Mouse (Mus musculus): Measurements from ENCODE around the gene Tbc1d23. TPM values are rescaled to one million over a fixed set of nuclear protein-coding genes. Genes with fewer than 3 reads are reported as not detected.

Gene Tbc1d23
- 15.5 and 22.6 TPM in 2 replicates for polyA plus RNA-seq (2016; fragmentation: Nextera tagmentation; extraction: Ambion mirVana)

DNA sequence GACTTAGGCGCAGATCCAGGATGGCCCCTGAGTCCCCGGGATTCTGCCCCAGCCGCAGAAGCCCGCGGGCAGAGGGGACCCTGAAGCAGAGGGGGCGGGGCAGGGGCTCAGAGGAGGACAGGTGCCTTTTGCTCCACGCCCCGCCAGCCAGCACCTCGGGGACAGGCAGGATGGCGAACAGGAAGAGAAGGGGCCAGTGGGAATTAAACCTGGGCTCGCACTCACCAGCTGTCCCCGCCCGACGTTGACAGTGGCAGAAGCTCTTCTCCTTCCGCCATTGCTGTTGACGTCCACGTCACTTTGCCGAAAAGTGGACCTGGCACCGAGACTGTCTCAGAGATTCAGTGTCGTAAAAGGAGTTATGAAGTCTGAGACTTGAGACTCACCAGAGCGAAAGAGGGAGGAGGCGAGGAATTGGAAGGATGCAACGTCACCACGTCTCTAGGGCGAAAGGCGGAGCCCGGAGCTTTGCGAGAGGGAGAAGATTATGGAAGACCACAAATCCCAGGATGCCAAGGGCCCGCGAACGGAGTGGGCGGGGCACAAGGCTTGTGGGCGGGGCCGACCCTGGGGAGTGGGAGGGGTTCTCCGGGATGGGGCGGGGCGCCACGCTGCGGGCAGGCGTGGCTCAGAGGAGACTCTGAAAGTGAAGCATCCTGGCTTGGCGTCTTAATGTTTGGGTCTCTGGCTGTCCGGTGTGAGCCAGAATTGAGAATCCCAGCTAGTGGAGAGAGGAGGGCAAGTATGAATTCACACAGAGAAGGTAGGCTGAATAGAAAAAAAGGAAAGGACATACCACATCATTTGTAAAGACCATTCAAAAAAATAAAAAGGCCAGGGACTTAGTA is at the start of gene Tbc1d23:
Gene Tbc1d23, minus strand, starts transcription at position 416 of the 848 bp plus-strand sequence.
- H3K4me1 ChIP-seq = peaks cover 12% of the 10 kb centered on the region
- no peaks in the 10 kb centered on the region for H3K27me3 ChIP-seq (ENCODE audit: low read depth, poor library complexity, severe bottlenecking)
- DNase-seq (ENCODE audit: low spot score) = peak; percentile 98
- H3K36me3 ChIP-seq = no peaks in the 10 kb centered on the region
- WGBS = under 1% methylated on average over 42 of the region's 42 CpGs
- no peaks in the 10 kb centered on the region for H3K9me3 ChIP-seq (replicated peaks)
- H3K27ac ChIP-seq (replicated peaks) = peak within 1 kb of the TSS; percentile 85
- peak within 1 kb of the TSS; percentile 90 for H3K4me3 ChIP-seq

DNA sequence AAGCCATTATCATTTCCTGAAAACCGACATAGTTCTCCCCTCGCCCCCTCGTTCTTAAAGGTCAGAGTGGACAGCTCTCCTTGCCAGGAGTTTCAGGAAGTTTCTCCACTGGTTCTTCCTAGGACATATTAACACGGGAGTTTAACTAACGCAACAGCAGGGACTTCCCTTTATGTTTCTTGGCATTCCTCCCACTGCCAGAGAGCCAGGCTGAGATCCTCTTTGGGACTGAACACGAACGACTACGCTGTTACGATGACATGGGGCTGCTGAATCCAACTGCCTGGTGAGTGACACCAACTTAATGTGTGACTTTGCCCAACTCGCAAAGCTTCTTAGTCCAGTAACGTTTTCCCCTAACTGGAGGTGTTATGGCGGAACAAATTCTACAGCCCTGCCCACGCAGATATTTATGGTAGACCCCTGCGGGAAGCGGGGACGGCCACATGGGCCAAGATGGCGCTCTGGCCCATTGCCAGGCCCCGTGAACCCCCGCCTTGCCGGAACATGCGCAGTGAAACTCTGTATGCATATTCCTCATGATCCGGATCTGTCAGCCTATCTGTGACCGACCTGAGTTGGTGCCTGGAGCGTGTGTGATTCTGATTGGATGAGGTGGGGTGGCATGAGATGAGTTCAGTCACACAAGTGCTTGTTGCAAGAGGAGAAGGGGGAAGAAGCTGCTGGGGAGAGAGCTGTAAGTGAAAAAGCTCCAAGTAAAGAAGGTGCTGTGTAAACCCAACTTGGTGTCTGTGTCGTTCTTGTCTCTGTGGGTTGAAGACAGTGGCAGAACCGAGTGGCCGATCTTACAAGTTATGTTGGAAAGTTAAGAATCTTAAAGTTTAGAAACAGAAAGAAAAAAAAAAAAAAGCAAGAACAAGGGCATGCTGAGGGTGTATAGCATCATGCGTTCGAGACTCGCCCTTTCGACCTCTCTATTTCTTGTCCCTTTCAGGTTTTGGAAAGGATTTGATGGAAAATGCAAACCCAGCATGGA is 49.2 kb upstream of the Tbc1d23 start:
- DNase-seq (ENCODE audit: low spot score) = no peak
- 92% methylated on average over 31 of the region's 31 CpGs for WGBS
- H3K36me3 ChIP-seq = no peaks in the 10 kb centered on the region
- H3K9me3 ChIP-seq (replicated peaks) = no peaks in the 10 kb centered on the region
- H3K4me1 ChIP-seq = no peaks in the 10 kb centered on the region
- no peak overlapping the region for H3K4me3 ChIP-seq
- no peak overlapping the region for H3K27ac ChIP-seq (replicated peaks)
- no peaks in the 10 kb centered on the region for H3K27me3 ChIP-seq (ENCODE audit: low read depth, poor library complexity, severe bottlenecking)

DNA sequence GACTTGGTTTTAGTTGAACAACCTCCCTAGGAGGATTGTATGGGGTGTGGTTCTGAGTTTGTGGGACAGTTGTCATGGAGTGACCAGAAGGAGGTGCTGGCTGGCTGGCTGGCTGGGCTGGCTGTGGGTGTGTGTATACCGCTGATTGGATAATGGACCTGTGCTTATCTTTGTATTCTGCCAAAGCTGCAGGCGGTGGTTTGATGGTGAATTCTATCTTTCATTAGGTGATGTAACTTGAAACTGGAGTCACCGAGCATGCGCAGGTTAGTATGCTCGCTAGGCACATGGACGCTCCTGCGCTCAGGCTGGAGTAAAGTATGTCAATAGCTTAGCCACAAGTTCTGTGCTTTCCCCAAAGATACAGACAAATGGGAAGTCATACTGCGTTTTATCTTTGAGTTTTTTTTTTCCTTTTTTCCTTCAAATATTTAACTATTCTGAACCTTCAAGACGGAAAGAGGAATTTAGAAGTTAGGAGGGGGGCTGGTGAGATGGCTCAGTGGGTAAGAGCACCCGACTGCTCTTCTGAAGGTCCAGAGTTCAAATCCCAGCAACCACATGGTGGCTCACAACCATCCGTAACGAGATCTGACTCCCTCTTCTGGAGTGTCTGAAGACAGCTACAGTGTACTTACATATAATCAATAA is 47.8 kb upstream of the Tbc1d23 start:
- no peak overlapping the region for H3K4me3 ChIP-seq
- H3K27me3 ChIP-seq (ENCODE audit: low read depth, poor library complexity, severe bottlenecking) = no peaks in the 10 kb centered on the region
- 90% methylated on average over 12 of the region's 12 CpGs for WGBS

DNA sequence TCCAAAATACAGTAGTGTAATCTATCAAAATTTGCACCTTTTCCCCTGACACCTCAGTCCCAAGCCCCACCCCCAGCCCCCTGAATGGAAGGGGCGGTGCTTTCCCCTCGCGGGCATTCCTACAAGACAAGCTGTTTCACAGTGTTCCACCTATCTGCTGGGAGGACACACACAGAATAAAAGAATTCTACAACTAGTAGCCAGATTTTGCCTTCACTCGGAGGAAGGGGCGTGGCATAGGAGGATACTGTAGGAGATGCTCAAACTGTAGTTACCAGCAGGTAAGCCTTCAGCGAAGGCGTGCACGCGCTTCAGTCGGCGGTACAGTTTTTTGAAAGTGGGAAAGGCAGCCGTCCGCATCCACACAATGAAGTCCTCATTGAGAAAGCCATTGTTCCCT is 38.4 kb upstream of the Tbc1d23 start:
- Histone ChIP-seq H3K27ac (replicated peaks) (no peak overlapping the region), H3K36me3 (no peaks in the 10 kb centered on the region), H3K9me3 (replicated peaks) (no peaks in the 10 kb centered on the region), H3K27me3 (ENCODE audit: low read depth, poor library complexity, severe bottlenecking) (no peaks in the 10 kb centered on the region), H3K4me1 (peaks cover 7% of the 10 kb centered on the region; the same call in 1 of the 2 replicates), H3K4me3 (no peak overlapping the region)
- no peak for DNase-seq (ENCODE audit: low spot score)
- WGBS = 95% methylated on average over 13 of the region's 13 CpGs

More for the DNA sequence above, 47.8 kb upstream of the Tbc1d23 start:
- Histone ChIP-seq H3K4me1 (no peaks in the 10 kb centered on the region), H3K27ac (replicated peaks) (no peak overlapping the region), H3K36me3 (no peaks in the 10 kb centered on the region), H3K9me3 (replicated peaks) (no peaks in the 10 kb centered on the region)
- DNase-seq (ENCODE audit: low spot score) = no peak

DNA sequence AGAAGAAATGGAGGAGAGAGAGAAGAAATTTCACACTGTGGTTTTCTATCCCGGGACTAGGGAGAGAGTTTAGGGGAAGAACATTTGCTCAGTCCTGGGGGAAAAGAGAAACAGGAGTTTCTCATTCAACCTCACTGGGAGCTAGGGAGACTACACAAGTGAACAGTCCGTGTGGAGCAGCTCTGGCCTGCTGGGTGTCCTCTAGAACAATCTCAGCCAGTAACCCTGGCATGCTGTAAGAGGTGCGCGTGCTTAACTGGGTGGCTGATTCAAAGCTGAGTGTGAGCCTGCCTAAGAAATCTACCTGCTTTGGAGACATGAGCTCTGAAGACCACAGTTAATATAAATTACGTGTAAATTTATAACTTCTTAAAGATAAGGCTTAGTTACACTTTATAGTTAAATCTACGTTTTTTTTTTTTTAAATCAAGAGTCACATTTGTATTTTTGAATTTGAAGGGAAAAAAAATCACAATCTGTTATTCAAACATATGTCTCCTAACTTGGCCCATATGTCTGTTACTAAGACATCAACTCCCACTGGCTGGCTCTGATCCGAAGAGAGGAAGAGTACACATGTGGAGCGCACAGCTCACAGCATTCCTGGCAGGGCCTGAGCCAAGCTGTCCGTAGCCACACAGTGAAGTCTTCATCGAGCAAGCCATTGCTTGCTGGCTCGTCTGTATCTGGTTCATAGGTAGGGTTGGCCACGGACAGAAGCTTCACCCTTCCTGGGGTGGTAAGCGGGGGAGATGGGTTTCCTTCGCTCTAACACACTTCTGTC is 36.9 kb upstream of the Tbc1d23 start:
- H3K36me3 ChIP-seq = no peaks in the 10 kb centered on the region
- no peaks in the 10 kb centered on the region for H3K27me3 ChIP-seq (ENCODE audit: low read depth, poor library complexity, severe bottlenecking)
- 92% methylated on average over 14 of the region's 14 CpGs for WGBS
- DNase-seq (ENCODE audit: low spot score) = no peak
- peaks cover 7% of the 10 kb centered on the region; the same call in 1 of the 2 replicates for H3K4me1 ChIP-seq
- H3K27ac ChIP-seq (replicated peaks) = no peak overlapping the region
- H3K4me3 ChIP-seq = no peak overlapping the region
- H3K9me3 ChIP-seq (replicated peaks) = no peaks in the 10 kb centered on the region

DNA sequence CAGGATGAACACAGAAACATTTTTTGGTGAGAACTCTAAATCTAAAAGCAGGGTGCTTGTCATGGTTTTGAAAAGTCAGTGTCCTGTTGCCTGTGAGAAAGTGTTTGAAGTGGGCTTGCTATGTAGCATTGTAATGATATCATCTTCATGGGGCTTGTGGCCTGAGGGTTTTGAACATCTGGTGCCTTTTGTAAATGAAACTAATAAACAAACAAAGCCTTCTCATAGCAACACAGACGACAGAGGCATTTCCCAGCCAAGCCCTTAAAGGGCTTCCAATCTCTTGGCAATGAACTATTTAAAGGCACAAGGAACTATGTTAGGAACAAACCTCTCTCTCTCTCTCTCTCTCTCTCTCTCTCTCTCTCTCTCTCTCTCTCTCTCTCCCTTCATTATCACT is 35.8 kb upstream of the Tbc1d23 start:
- no peak for DNase-seq (ENCODE audit: low spot score)
- Histone ChIP-seq H3K4me1 (peaks cover 7% of the 10 kb centered on the region; the same call in 1 of the 2 replicates), H3K27ac (replicated peaks) (no peak overlapping the region), H3K9me3 (replicated peaks) (no peaks in the 10 kb centered on the region), H3K36me3 (no peaks in the 10 kb centered on the region), H3K27me3 (ENCODE audit: low read depth, poor library complexity, severe bottlenecking) (no peaks in the 10 kb centered on the region), H3K4me3 (no peak overlapping the region)
- WGBS = 27% methylated on average over 1 of the region's 1 CpGs

DNA sequence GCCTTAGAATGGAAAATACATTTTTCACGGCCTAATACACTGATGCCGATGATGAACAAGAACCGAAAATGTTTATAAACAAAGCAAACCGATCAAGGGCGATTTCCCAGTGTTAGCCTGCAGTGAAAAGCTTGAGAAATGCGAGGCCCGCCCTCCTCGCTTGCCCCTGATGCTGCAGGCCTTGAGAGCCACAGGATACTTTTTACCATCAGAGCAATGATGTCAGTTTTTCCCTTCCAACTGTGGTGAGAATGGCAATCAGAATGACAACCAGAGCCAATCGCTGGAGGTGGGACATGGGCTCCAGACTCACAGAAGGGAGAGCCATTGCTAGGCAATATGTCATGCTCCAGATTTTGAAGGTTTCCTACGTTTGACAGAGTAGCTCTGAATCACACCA is 28.8 kb upstream of the Tbc1d23 start:
- Histone ChIP-seq H3K4me3 (no peak overlapping the region), H3K36me3 (no peaks in the 10 kb centered on the region), H3K27me3 (ENCODE audit: low read depth, poor library complexity, severe bottlenecking) (no peaks in the 10 kb centered on the region), H3K27ac (replicated peaks) (no peak overlapping the region), H3K4me1 (no peaks in the 10 kb centered on the region), H3K9me3 (replicated peaks) (no peaks in the 10 kb centered on the region)
- WGBS = 89% methylated on average over 10 of the region's 10 CpGs
- no peak for DNase-seq (ENCODE audit: low spot score)

DNA sequence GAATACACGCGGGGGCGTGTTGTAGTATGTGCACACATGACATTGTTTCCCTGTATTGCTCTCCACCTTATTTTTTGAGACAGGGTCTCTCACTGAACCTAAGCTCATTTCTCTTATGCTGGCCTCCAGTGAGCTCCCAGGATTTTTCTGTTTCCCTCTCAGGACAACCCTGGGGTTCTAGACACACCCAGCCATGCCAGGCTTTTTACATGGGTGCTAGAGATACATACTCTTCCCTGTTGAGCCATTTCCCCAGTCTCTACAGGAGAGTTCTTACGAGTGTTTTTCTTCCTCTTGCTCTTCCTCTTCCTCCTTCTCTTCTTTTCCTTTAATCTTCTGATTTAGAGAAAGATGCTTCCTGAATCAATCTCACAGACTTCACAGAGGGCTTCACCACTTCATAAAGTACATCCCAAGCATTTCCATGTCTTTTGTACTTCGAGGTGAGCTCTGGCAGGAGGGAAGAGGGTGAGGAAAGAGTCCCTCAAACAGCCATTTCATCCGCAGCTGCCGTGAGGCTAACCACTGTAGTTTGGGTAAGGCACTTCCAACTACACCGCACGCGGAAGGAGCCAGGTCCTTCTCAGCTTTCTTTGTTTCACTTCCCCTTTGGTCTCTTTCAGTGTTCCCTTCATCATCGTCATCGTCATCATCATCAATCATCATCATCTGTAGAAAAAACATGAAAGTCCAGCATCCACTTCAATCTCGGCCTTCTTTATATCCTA is 28.2 kb upstream of the Tbc1d23 start:
- H3K27ac ChIP-seq (replicated peaks) = no peak overlapping the region
- no peaks in the 10 kb centered on the region for H3K4me1 ChIP-seq
- no peaks in the 10 kb centered on the region for H3K36me3 ChIP-seq
- H3K27me3 ChIP-seq (ENCODE audit: low read depth, poor library complexity, severe bottlenecking) = no peaks in the 10 kb centered on the region
- no peaks in the 10 kb centered on the region for H3K9me3 ChIP-seq (replicated peaks)
- WGBS = 89% methylated on average over 13 of the region's 13 CpGs
- no peak for DNase-seq (ENCODE audit: low spot score)
- no peak overlapping the region for H3K4me3 ChIP-seq

DNA sequence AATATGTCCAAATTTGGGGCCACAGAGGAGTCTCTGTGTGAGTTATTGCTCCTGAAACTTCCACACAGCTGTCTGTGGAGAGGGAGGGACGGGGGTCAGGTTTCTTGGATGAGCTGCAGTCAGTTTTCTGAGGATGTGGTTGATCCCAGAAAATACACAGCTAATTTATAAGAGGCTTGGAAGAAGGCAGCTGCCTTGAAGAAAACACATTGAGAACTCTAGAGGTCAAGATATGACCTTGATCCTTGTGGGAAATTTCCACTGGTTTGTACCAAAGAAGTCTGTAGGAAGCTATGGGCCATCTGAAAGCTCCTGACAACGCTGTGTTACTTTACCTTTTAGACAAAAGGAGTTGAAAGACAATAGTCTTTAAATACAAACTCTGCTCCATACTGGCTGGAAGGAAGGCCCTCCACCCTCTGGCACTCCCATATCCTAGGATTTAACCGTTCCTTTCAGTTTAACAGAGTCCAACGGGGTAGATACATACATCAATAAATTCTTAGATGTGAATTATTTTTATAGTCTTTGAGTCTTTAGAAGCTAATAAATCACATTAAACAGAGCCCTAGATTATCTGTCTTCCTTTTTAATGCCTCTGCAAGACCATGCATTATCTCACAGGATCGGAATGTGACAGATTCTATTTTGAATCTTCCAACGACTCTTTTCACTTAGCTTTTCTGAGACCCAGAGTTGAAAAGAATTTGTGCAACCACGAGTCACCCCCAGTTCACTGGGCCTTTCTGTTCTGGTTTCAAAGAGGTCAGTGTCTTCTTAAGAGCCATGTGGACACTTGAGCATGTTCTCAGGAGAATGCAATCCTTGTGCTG is 20.5 kb upstream of the Tbc1d23 start:
- H3K4me1 ChIP-seq = peaks cover 9% of the 10 kb centered on the region
- H3K4me3 ChIP-seq = no peak overlapping the region
- WGBS = 60% methylated on average over 7 of the region's 7 CpGs
- DNase-seq (ENCODE audit: low spot score) = no peak
- H3K27ac ChIP-seq (replicated peaks) = peak overlapping the region; percentile 42; the same call in 1 of the 2 replicates
- no peaks in the 10 kb centered on the region for H3K9me3 ChIP-seq (replicated peaks)
- no peaks in the 10 kb centered on the region for H3K27me3 ChIP-seq (ENCODE audit: low read depth, poor library complexity, severe bottlenecking)
- no peaks in the 10 kb centered on the region for H3K36me3 ChIP-seq

DNA sequence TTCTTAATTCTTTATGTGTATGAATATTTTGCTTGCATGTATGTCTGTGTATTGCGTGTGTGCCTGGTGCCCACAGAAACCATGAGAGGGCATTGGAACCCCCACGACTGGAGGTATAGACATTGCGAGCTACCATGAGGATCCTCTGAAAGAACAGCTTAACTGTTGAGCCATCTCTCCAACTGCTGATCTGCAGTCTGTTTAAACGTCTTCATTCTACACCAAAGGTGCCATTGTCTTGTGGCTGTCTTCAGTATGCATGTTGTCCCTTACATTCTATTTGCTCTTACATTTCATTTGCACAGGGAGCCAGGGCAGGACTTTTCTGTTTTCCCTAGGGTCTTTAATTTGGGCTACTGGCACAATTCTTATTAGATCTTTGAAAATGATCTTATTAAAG is 19.7 kb upstream of the Tbc1d23 start:
- no peak overlapping the region for H3K27ac ChIP-seq (replicated peaks)
- no peaks in the 10 kb centered on the region for H3K9me3 ChIP-seq (replicated peaks)
- H3K4me3 ChIP-seq = no peak overlapping the region
- H3K27me3 ChIP-seq (ENCODE audit: low read depth, poor library complexity, severe bottlenecking) = no peaks in the 10 kb centered on the region
- 90% methylated on average over 4 of the region's 4 CpGs for WGBS
- H3K36me3 ChIP-seq = no peaks in the 10 kb centered on the region
- H3K4me1 ChIP-seq = peaks cover 9% of the 10 kb centered on the region
- DNase-seq (ENCODE audit: low spot score) = no peak

DNA sequence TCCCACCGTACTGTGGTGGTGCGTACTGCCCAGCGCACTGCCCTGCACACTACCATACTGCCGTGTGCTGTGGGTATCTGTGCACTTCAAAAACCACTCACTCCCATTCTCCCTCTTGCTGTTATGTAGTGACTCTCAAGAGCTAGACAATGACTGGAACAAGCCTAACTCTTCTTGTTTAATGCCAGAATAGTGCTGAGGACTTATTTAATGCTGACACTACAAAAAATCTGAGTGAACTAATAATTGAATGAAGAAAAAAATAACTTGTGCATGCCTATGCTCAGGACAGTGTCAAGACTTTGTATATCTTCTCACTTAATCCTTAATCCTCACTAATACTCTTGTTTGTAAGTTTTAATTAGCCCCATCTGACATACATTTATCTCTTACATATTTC is 16.2 kb upstream of the Tbc1d23 start:
- Histone ChIP-seq H3K9me3 (replicated peaks) (no peaks in the 10 kb centered on the region), H3K27ac (replicated peaks) (no peak overlapping the region), H3K27me3 (ENCODE audit: low read depth, poor library complexity, severe bottlenecking) (no peaks in the 10 kb centered on the region), H3K4me1 (peaks cover 9% of the 10 kb centered on the region), H3K4me3 (no peak overlapping the region), H3K36me3 (no peaks in the 10 kb centered on the region)
- DNase-seq (ENCODE audit: low spot score) = no peak
- 94% methylated on average over 4 of the region's 4 CpGs for WGBS

Data from midbrain, embryonic 10.5 days (tissue).